Mouse (Mus musculus): ENCODE data around the gene Hist2h2aa2. TPM values are rescaled to one million over a fixed set of nuclear protein-coding genes. Genes with fewer than 3 reads are reported as not detected.
"Not testable (repeated sequence)": the region's sequence is repeated elsewhere in the genome, so short reads cannot be mapped to it uniquely, and the experiment has no call there.

Gene Hist2h2aa2
- 454 and 530 TPM in 2 replicates for total RNA-seq (2015; ENCODE audit: low replicate concordance)
- 15,181 TPM in 1 of 2 replicates, not detected in the other for total RNA-seq (2017; ENCODE audit: low replicate concordance)

- ATAC-seq (replicated peaks; ENCODE audit: low FRiP score, poor library complexity, severe bottlenecking), result peak; percentile 53
Measured at GRCm38 (mm10) chr3:96239949-96240798, at the start of gene Hist2h2aa2. TSS of gene Hist2h2aa2 (minus strand) at chr3:96240276.

DNA sequence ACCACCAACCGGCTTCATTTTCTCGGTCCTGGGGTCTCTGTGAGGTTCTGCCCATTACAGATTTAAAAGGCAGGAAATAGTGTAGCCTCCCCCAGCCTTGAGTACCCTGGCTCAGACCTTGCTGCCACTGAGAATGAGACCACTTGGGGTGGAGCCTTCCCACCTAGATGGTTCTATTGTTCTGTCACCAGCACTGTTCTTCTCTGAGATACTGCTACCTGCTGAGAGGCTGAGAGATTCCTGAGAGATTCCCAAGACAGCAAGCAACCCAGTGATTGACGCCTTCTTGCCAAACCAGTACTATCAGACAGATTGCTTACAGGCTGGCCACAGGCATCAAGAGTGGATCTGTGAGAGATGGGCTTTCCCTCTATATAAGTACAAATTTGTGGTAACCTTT is 49.1 kb upstream of the Hist2h2aa2 start:
- ATAC-seq (replicated peaks; ENCODE audit: low FRiP score, poor library complexity, severe bottlenecking), result no peak

DNA sequence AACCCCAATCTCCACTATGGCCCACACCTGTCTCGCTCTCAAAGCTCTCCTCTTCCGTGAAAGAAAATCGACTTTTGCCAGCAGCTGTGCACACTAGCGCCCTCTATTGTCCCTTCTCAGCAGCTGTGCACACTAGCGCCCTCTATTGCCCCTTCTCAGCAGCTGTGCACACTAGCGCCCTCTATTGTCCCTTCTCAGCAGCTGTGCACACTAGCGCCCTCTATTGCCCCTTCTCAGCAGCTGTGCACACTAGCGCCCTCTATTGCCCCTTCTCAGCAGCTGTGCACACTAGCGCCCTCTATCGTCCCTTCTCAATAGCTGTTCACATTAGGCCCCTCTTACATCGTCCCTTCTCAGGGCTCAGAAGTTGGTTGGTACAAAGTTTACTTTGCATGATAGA is 47.3 kb upstream of the Hist2h2aa2 start:
- ATAC-seq (replicated peaks; ENCODE audit: low FRiP score, poor library complexity, severe bottlenecking), result not testable (repeated sequence)

- ATAC-seq (replicated peaks; ENCODE audit: low FRiP score, poor library complexity, severe bottlenecking), result no peak
Measured at GRCm38 (mm10) chr3:96284457-96284856, 44.4 kb upstream of the Hist2h2aa2 start.

- no peak for ATAC-seq (replicated peaks; ENCODE audit: low FRiP score, poor library complexity, severe bottlenecking)
Measured at GRCm38 (mm10) chr3:96280660-96281059, 40.6 kb upstream of the Hist2h2aa2 start.

DNA sequence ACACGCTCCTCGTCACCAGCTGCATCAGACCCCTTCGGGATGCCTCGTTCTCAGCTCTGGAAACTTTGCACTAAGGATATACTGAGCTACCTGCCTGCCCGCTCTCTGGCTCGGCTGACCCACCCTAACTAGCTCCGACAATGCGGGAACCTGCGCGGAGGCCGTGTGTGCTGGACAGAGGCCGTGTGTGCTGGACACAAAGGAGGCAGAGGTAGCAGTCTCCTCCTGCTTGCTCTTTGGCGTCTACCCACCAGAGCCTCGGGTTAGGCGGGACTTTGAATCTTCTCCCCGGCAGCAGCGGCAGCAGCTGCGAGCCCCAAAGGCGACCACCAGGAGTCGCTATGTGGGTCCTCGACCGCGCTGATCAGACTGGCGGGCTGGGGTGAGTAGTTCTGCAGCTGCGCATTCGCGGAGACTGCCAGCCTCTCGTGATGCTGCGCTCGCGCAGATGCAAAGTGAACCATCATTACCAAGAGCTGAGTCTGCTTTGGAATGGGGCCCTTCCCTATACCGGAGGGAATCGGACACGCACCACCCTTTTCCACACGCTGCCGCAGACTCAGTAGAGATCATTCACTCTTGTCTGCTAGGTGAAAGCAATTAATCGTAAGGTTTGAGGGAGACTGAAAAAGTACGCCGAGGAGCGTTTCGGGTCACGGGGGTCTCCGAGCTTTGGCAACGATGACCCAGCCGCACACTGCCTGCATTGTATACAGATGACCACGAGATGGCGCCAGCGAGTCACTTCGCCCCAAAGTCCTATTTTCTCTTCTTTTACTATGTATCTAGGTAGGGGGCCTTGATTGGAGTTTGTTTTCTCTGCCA is 37.9 kb upstream of the Hist2h2aa2 start:
- peak; percentile 96 for ATAC-seq (replicated peaks; ENCODE audit: low FRiP score, poor library complexity, severe bottlenecking)

GRCm38 (mm10) chr3:96277428-96277799 is 37.3 kb upstream of the Hist2h2aa2 start:
- ATAC-seq (replicated peaks; ENCODE audit: low FRiP score, poor library complexity, severe bottlenecking), result peak; percentile 77

- no peak for ATAC-seq (replicated peaks; ENCODE audit: low FRiP score, poor library complexity, severe bottlenecking)
Measured at GRCm38 (mm10) chr3:96273591-96274465, 33.8 kb upstream of the Hist2h2aa2 start.

- peak; percentile 80 for ATAC-seq (replicated peaks; ENCODE audit: low FRiP score, poor library complexity, severe bottlenecking)
Measured at GRCm38 (mm10) chr3:96269511-96270474, 29.7 kb upstream of the Hist2h2aa2 start, which contains the start of gene Hist2h2bb. TSS of gene Hist2h2bb (plus strand) at chr3:96269752.

DNA sequence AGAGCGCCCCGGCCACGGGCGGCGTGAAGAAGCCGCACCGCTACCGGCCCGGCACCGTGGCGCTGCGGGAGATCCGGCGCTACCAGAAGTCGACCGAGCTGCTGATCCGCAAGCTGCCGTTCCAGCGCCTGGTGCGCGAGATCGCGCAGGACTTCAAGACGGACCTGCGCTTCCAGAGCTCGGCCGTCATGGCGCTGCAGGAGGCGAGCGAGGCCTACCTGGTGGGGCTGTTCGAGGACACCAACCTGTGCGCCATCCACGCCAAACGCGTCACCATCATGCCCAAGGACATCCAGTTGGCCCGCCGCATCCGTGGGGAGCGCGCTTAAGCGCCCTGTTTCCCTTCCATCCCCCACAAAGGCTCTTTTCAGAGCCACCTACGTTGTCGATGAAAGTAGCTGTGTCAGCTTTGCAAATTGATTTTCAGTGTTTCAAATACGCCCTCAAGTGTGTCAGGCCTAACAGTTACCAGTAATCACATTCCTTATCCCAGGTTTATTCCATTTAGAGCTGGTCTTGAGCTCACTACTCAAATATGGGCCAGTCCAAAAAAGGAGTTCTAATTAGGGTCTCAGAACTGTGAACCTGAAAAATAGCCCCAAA is 28.8 kb upstream of the Hist2h2aa2 start:
- not testable (repeated sequence) for ATAC-seq (replicated peaks; ENCODE audit: low FRiP score, poor library complexity, severe bottlenecking)

DNA sequence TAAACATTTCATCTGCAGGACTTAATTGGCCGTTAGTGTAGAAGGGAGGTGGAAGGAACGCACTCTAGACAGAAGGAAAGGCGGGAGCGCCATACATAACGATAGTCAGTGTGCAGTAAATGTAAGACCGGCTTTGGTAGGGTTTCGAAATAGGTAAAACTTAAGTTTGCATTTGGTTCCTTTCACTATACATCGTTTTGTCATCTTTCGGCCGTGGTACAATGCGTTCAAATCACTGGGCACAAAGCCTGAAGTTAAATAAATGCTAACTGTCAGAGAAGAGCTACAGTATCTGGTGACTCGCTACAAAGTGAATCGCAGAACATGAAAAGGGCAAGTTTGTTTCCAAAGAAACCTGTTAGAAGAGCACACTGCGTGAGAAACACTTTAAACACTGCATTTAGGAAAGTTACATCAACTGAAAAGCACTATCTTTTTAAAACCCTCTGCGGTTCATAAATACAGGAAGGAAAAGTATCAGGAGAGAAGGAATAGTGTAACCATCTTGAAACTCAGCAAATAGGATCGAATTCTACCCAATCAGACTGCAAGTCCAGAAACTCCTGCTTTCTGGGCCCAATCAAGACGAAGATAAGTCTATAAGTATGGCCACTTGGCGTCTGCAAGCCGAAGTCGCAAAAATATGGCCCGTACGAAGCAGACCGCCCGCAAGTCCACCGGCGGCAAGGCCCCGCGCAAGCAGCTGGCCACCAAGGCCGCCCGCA is 28.1 kb upstream of the Hist2h2aa2 start, which contains the start of gene Hist2h3b:
TSS of gene Hist2h3b (plus strand) at position 604 of the 725 bp plus-strand sequence.
- ATAC-seq (replicated peaks; ENCODE audit: low FRiP score, poor library complexity, severe bottlenecking), result peak; percentile 58

DNA sequence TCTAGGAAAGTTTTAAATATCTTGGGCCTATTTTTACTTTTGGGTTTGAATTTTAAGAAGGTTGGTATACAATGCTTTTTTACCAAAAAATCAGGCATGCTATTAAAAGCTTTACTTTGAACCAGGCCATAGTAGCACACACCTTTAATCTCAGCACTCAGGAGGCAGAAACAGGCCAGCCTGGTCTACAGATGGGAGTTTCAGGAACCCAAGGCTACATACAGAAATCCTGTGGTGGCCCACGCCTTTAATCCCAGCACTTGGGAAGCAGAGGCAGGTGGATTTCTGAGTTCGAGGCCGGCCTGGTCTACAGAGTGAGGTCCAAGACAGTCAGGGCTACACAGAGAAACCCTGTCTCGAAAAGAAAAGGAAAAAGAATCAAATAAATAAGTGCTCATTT is 27.5 kb upstream of the Hist2h2aa2 start:
- ATAC-seq (replicated peaks; ENCODE audit: low FRiP score, poor library complexity, severe bottlenecking), result no peak

GRCm38 (mm10) chr3:96266132-96266710 is 26.1 kb upstream of the Hist2h2aa2 start:
- ATAC-seq (replicated peaks; ENCODE audit: low FRiP score, poor library complexity, severe bottlenecking), result no peak

- no peak for ATAC-seq (replicated peaks; ENCODE audit: low FRiP score, poor library complexity, severe bottlenecking)
Measured at GRCm38 (mm10) chr3:96264404-96264949, 24.4 kb upstream of the Hist2h2aa2 start.

DNA sequence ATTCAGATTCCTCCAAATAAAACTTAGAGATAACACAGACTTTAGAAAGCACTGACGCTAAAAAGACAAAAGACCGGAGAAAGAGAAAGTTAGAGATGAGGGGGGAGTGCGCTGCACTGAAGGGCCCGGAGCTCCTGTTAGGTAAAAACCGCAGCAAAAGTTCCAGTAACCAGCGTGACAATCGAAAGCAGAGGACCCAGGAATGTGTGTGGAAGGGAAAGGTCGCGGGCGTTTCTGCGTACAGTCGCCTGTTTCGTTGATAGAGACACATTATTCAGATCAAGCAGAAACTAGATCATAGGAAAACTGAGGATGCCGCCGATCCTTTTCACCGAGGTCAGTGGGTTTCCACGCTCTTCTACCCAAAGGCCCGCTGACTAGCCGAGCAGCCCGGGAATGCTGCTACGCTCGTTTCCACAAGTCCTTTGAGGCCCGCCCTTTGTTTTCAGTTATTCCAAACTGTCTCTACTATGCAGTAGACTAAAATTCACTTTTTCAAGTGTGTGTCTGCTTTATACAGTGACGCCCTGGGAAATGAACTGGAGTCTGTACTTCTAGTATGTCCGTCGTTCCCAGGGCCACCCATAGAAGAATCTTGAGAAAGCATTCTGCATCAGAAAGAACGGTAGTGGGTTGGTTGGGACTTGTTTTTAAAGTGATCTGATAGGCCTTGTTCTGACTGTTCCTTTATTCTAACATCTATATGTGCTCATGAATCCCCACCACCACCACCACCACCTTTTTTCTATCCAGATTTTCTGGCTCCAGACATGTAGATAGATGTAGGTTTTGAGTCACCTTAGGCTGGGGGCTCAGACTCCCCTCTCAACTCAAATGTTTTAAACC is 23.7 kb upstream of the Hist2h2aa2 start:
- peak; percentile 6 for ATAC-seq (replicated peaks; ENCODE audit: low FRiP score, poor library complexity, severe bottlenecking)

Data from erythroid progenitor cell, adult 5-6 weeks (primary cell).